Mouse (Mus musculus) CH12.LX (cell line): Measurements from ENCODE around the gene Gm18596. TPM values are rescaled to one million over a fixed set of nuclear protein-coding genes. Genes with fewer than 3 reads are reported as not detected.
"Not testable (repeated sequence)": the region's sequence is repeated elsewhere in the genome, so short reads cannot be mapped to it uniquely, and the experiment has no call there.

Source experiments
- DNase-seq: peaks from one replicate; pipeline ENCODE4 v3.0.0-alpha.2; 2013; ENCODE audit errors: extremely low read depth
- H3K27ac ChIP-seq: 2 replicates; pipeline ENCODE4 v1.5.1; 2012; ENCODE audit warnings: low read depth, mild to moderate bottlenecking, control low read depth, moderate library complexity; ENCODE audit not compliant: insufficient read depth
- H3K27me3 ChIP-seq: replicated peaks from 2 replicates; pipeline ENCODE3; 2012; ENCODE audit warnings: inconsistent platforms
- H3K36me3 ChIP-seq, 2 experiments: replicated peaks in 1 of 2; 2 replicates each; pipeline versions ENCODE3 to v1.6.1; 2012; ENCODE audit warnings: inconsistent platforms in 1 of 2, low read length in 1 of 2, mild to moderate bottlenecking in 1 of 2, mixed read lengths in 1 of 2, moderate library complexity in 1 of 2; ENCODE audit not compliant: control insufficient read depth in 1 of 2, insufficient read depth in 1 of 2
- H3K4me1 ChIP-seq, 2 experiments: 2 replicates each; pipeline ENCODE4 v1.6.1; 2012; ENCODE audit warnings: inconsistent platforms in 1 of 2, moderate library complexity in 1 of 2; ENCODE audit not compliant: insufficient read depth in 2 of 2, control insufficient read depth in 1 of 2
- H3K4me2 ChIP-seq: 2 replicates; pipeline ENCODE4 v1.6.1; 2012; ENCODE audit warnings: low read depth, mild to moderate bottlenecking, control low read depth; ENCODE audit not compliant: poor library complexity, insufficient read depth, severe bottlenecking
- H3K4me3 ChIP-seq, 3 experiments: fragments of 150-350 bp in 1 of 3; sonication (generic) in 1 of 3; replicated peaks in 1 of 3; 2 replicates each; pipeline versions ENCODE3 to v1.5.1; 2011 to 2012; ENCODE audit warnings: low read depth in 2 of 3, low read length in 2 of 3, mild to moderate bottlenecking in 2 of 3, moderate library complexity in 2 of 3, control low read depth in 1 of 3, improper control_type of control experiment in 1 of 3, inconsistent platforms in 1 of 3, mixed read lengths in 1 of 3; ENCODE audit not compliant: poor library complexity in 1 of 3
- H3K79me2 ChIP-seq: replicated peaks from 2 replicates; pipeline ENCODE4 v1.6.1; 2012; ENCODE audit warnings: mild to moderate bottlenecking, moderate library complexity; ENCODE audit not compliant: control insufficient read depth, poor library complexity, insufficient read depth, severe bottlenecking; ENCODE audit errors: extremely low read depth
- H3K9ac ChIP-seq: 2 replicates; pipeline ENCODE4 v1.6.1; 2012; ENCODE audit warnings: low read depth, mild to moderate bottlenecking, control low read depth, moderate library complexity; ENCODE audit not compliant: insufficient read depth
- H3K9me3 ChIP-seq: replicated peaks from 2 replicates; pipeline ENCODE3; 2012; ENCODE audit warnings: low read length, inconsistent platforms, mixed read lengths
- CTCF ChIP-seq, 2 experiments: IDR thresholded peaks in 1 of 2; conservative IDR thresholded peaks in 1 of 2; 2 replicates each; pipeline ENCODE4 v1.5.1; 2011 to 2012; ENCODE audit warnings: low read depth in 2 of 2, low read length in 2 of 2, improper control_type of control experiment in 1 of 2, inconsistent platforms in 1 of 2, mild to moderate bottlenecking in 1 of 2, moderate library complexity in 1 of 2
- E2F4 ChIP-seq: IDR thresholded peaks from 2 replicates; pipeline ENCODE4 v1.6.1; 2011; ENCODE audit warnings: low read depth, low read length, improper control_type of control experiment; ENCODE audit not compliant: insufficient replicate concordance
- EP300 ChIP-seq: IDR thresholded peaks from 2 replicates; pipeline ENCODE4 v1.6.1; 2011; ENCODE audit warnings: low read length, improper control_type of control experiment
- GABPA ChIP-seq: IDR thresholded peaks from 2 replicates; pipeline ENCODE4 v1.6.1; 2012; ENCODE audit warnings: low read depth, low read length, improper control_type of control experiment, inconsistent platforms; ENCODE audit not compliant: insufficient replicate concordance
- IRF4 ChIP-seq: IDR thresholded peaks from 2 replicates; pipeline ENCODE4 v1.6.1; 2014; ENCODE audit warnings: low read depth, mild to moderate bottlenecking, inconsistent platforms, low read length, improper control_type of control experiment
- JUND ChIP-seq: conservative IDR thresholded peaks from 2 replicates; pipeline ENCODE4 v1.6.1; 2011; ENCODE audit warnings: low read depth, low read length, improper control_type of control experiment
- MAFK ChIP-seq: IDR thresholded peaks from 2 replicates; pipeline ENCODE4 v1.6.1; 2011; ENCODE audit warnings: low read length, improper control_type of control experiment; ENCODE audit not compliant: insufficient replicate concordance
- MAX ChIP-seq: IDR thresholded peaks from 2 replicates; pipeline ENCODE4 v1.6.1; 2011; ENCODE audit warnings: low read length, improper control_type of control experiment
- NELFE ChIP-seq: IDR thresholded peaks from 2 replicates; pipeline ENCODE4 v1.6.1; 2011; ENCODE audit warnings: low read depth, low read length, improper control_type of control experiment
- RCOR1 ChIP-seq: conservative IDR thresholded peaks from 2 replicates; pipeline ENCODE4 v1.6.1; 2012; ENCODE audit warnings: low read depth, mild to moderate bottlenecking, inconsistent platforms, low read length, improper control_type of control experiment
- TBP ChIP-seq: conservative IDR thresholded peaks from 2 replicates; pipeline ENCODE4 v1.6.1; 2011; ENCODE audit warnings: low read depth, low read length, improper control_type of control experiment
- UBTF ChIP-seq: IDR thresholded peaks from 2 replicates; pipeline ENCODE4 v1.6.1; 2012; ENCODE audit warnings: low read depth, mild to moderate bottlenecking, inconsistent platforms, low read length, improper control_type of control experiment, moderate library complexity
- USF1 ChIP-seq: IDR thresholded peaks from 2 replicates; pipeline ENCODE4 v1.6.1; 2014; ENCODE audit warnings: low read depth, mild to moderate bottlenecking, inconsistent platforms, low read length, improper control_type of control experiment
- USF2 ChIP-seq: conservative IDR thresholded peaks from 2 replicates; pipeline ENCODE4 v1.6.1; 2011; ENCODE audit warnings: low read depth, low read length, improper control_type of control experiment
- ZKSCAN1 ChIP-seq: IDR thresholded peaks from 2 replicates; pipeline ENCODE4 v1.6.1; 2012; ENCODE audit warnings: low read depth, inconsistent platforms, low read length, improper control_type of control experiment, borderline replicate concordance
- ZMIZ1 ChIP-seq: IDR thresholded peaks from 2 replicates; pipeline ENCODE4 v1.6.1; 2012; ENCODE audit warnings: low read depth, mild to moderate bottlenecking, inconsistent platforms, low read length, improper control_type of control experiment
- dilution Hi-C: fragments of 300-500 bp; cut with MboI; formaldehyde crosslinking; loops from 2 replicates; pipeline ENCODE4 v1.14.3; 2020; ENCODE audit warnings: low sequenced_read_pairs; ENCODE audit not compliant: extremely low pct_unique_long_range_greater_than_20kb, extremely low pct_ligation_motif_present
- in situ Hi-C: fragments of 300-500 bp; cut with MboI; formaldehyde crosslinking; loops from 3 replicates; pipeline ENCODE4 v1.14.3; 2019; ENCODE audit warnings: low sequenced_read_pairs, low pct_ligation_motif_present, low pct_unique_long_range_greater_than_20kb, mixed read lengths
- polyA plus RNA-seq: library from polyadenylated mRNA; unstranded; fragments of >175 nt; gene quantifications from 2 replicates; pipeline ENCODE4 v1.2.1, GENCODE M21; 2012; ENCODE audit warnings: low read depth; ENCODE audit not compliant: insufficient read length
- total RNA-seq, 2 experiments: library from RNA; depleted of rRNA; stranded (reverse); fragments of 300-350 nt in 1 of 2; fragments of >200 nt in 1 of 2; gene quantifications; 2 replicates each; pipeline ENCODE4 v1.2.3; 2012 to 2014

Gene Gm18596
- total RNA-seq (2012; rRNA removed) (not detected in 2 replicates), total RNA-seq (2014; rRNA removed) (not detected in 2 replicates), polyA plus RNA-seq (not detected in 2 replicates)

GRCm38 (mm10) chr10:77741924-77742688, at the start of gene Gm18596:
Gene Gm18596, minus strand, starts transcription at chr10:77742638.
- H3K4me3 ChIP-seq, H3K4me1 ChIP-seq, H3K9me3 ChIP-seq, H3K79me2 ChIP-seq, H3K27ac ChIP-seq, dilution Hi-C loops, H3K4me2 ChIP-seq, H3K36me3 ChIP-seq, DNase-seq, H3K9ac ChIP-seq, in situ Hi-C loops: not testable (repeated sequence)
- H3K27me3 ChIP-seq, result peaks cover 50% of the 10 kb centered on the region

GRCm38 (mm10) chr10:77788621-77789020, 46.2 kb upstream of the Gm18596 start:
- no peaks in the 10 kb centered on the region for H3K9me3 ChIP-seq
- dilution Hi-C loops (no loop called here), in situ Hi-C loops (no loop called here)
- no peak overlapping the region for H3K4me2 ChIP-seq
- no peak for TF ChIP-seq ZMIZ1
- TF ChIP-seq UBTF, result no peak
- TF ChIP-seq USF1, result no peak
- TF ChIP-seq MAX, result no peak
- TF ChIP-seq JUND, result no peak
- no peak for TF ChIP-seq MAFK
- TF ChIP-seq IRF4, result no peak
- no peak for TF ChIP-seq E2F4
- no peak for TF ChIP-seq RCOR1
- no peak for TF ChIP-seq GABPA
- no peak for TF ChIP-seq USF2
- no peak for TF ChIP-seq ZKSCAN1
- no peak for TF ChIP-seq TBP
- TF ChIP-seq NELFE, result no peak
- no peak for TF ChIP-seq EP300
- no peak for TF ChIP-seq CTCF (conservative IDR thresholded peaks at IDR 0.05 in 1 of 2, IDR thresholded peaks at IDR 0.05 in 1 of 2; ENCODE audit: low read depth in 2 of 2, low read length in 2 of 2)
- no peaks in the 10 kb centered on the region for H3K4me1 ChIP-seq
- no peak for DNase-seq
- no peaks in the 10 kb centered on the region for H3K79me2 ChIP-seq
- H3K27me3 ChIP-seq, result peaks cover 22% of the 10 kb centered on the region
- H3K9ac ChIP-seq, result no peak overlapping the region
- H3K4me3 ChIP-seq, result no peak overlapping the region
- H3K27ac ChIP-seq, result no peak overlapping the region
- no peaks in the 10 kb centered on the region for H3K36me3 ChIP-seq

- H3K4me1 ChIP-seq, DNase-seq, dilution Hi-C loops, H3K9me3 ChIP-seq, H3K36me3 ChIP-seq, in situ Hi-C loops, H3K79me2 ChIP-seq, H3K4me2 ChIP-seq, H3K9ac ChIP-seq, H3K27ac ChIP-seq, H3K4me3 ChIP-seq: not testable (repeated sequence)
- H3K27me3 ChIP-seq, result peaks cover 18% of the 10 kb centered on the region
Measured at GRCm38 (mm10) chr10:77787876-77788275, 45.4 kb upstream of the Gm18596 start, which contains the start of gene Gm7137. Gene Gm7137, minus strand, starts transcription at chr10:77788200.

- H3K36me3 ChIP-seq, DNase-seq, H3K4me2 ChIP-seq, dilution Hi-C loops, in situ Hi-C loops, H3K4me3 ChIP-seq, H3K79me2 ChIP-seq, H3K27me3 ChIP-seq, H3K9ac ChIP-seq, H3K4me1 ChIP-seq, H3K9me3 ChIP-seq, H3K27ac ChIP-seq: not testable (repeated sequence)
Measured at GRCm38 (mm10) chr10:77783396-77783795, 41.0 kb upstream of the Gm18596 start.
